Mouse (Mus musculus) lung, adult 18-20 months (tissue): ENCODE data around the gene Sema3b.

ENCODE experiments used
- DNase-seq, 2 experiments: peaks; one replicate each; pipeline ENCODE4 v3.0.0; 2022; ENCODE audit warnings: mixed read lengths in 2 of 2

Gene Sema3b

GRCm38 (mm10) chr9:107612191-107612944 is 3.3 kb upstream of the Sema3b start:
- peak; percentile 98 to 99 for DNase-seq

- DNase-seq, result no peak
Observed at GRCm38 (mm10) chr9:107611456-107612190, 2.6 kb upstream of the Sema3b start.

DNA sequence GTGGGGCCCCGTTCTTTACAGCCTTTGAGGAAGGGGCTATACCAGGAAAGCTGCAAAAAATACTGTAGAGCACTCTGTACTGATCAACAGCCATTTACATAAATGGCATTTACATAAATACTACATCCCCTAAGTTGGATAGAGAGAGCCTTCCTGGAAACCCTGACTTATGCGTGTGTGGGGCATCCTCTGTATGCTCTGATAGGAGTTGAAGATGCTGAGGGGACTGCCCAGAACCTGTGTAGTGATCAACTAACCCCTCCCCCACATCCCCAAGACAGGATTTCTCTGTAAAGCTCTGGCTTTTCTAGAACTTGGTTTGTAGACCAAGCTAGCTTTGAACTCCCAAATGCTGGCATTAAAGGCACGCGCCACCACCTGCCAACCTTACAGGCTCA is 403 bp upstream of the Sema3b start:
- no peak for DNase-seq

- DNase-seq, result no peak
Observed at GRCm38 (mm10) chr9:107607653-107608245, 1.3 kb downstream of the Sema3b start.

GRCm38 (mm10) chr9:107607036-107607435 is 2.0 kb downstream of the Sema3b start:
- no peak for DNase-seq

GRCm38 (mm10) chr9:107606591-107606990 is 2.4 kb downstream of the Sema3b start:
- DNase-seq, result peak in 1 of 2 experiments; percentile 70

GRCm38 (mm10) chr9:107605041-107605661 is 3.9 kb downstream of the Sema3b start:
- DNase-seq, result peak; percentile 71 to 83

- no peak for DNase-seq
Observed at GRCm38 (mm10) chr9:107603251-107603650, 5.8 kb downstream of the Sema3b start.

DNA sequence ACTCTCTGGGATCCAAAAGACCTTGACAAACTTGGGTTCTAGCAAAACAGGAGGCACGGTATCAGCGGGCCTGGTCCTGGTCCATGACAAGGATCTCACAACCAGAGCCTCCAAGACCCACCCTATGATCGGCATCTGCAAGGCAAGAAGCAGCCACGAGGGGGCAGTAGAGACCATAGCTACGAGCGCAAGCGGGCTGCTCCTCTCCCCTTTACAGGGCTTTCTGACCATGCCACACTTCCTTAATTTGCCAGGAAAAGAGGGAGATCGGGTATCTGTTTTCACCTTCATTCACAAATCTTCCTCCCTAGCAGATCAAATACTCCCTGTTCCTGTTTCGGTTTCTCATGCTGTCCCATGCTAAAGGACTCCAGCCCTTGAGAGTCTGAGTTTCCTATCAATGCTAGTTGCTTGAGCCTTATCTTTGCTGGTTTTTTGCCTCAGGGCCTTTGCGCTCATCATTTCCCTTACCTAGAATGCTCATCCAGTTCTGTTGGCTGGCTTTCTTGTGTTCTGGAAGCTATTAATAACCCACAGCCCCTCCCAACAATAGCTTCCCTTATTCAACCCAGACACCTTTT is 6.9 kb downstream of the Sema3b start:
- DNase-seq, result peak; percentile 88 to 93

DNA sequence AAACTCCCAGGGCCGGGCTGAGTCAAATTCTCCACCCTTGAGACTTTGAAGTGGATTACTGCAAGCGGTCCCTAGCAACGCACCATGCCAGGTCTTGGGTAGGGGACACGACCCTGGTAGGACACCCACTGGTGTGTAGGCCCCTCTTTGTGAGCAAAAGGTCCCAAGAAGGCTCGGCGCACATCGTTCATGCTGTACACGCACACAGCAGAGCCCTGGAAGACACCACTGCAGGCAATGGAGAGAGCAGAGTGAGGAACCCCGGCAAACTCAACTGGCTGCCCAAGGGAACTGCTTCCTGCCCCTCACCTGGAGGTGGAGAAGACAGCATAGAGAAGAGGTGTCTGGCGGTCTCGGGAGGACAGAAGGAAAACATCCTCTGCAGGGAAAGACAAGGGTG is 7.8 kb downstream of the Sema3b start:
- no peak for DNase-seq

DNA sequence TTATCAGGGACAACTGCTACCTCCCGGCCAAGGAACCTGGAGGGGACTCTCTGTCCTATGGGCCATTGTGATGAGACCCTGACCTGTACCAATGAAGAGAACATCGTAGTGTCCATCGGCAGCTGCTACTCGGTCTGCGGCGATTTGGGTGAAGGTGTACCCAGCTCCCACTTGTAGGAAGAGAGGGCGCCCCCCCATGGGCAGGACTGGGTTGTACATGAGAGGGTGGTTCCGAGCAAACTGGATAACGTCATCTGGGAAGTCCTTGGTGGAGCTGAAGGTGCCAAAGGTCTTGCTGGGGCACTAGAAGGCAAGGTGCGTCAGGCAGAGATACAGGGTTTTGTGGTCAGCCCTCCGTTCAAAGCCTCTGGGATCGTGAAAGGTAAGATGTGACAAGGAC is 8.3 kb downstream of the Sema3b start:
- DNase-seq, result no peak

GRCm38 (mm10) chr9:107599842-107600241 is 9.2 kb downstream of the Sema3b start:
- no peak for DNase-seq

DNA sequence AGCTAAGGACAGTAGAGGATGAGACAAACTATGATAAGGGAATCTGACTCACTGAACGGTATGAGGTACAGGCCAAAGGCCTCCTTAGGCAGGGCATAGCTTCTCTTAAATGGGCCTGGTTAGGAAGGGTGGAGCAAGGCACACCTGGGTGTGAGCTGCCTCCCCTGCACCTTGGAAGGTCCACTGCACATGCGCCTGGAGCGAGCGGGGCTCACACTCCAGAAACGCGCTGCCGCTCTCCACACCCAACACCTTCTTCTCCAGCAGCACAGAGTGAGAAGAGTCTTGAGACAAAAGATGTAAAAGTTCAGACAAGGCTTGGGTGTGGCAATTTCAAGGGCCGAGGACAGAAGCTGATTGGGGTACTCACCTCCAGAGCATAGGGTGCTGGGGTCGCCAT is 9.6 kb downstream of the Sema3b start:
- no peak for DNase-seq

GRCm38 (mm10) chr9:107598385-107598784 is 10.6 kb downstream of the Sema3b start:
- no peak for DNase-seq

GRCm38 (mm10) chr9:107596619-107597569 is 12.1 kb downstream of the Sema3b start:
- no peak for DNase-seq

GRCm38 (mm10) chr9:107594281-107595062 is 14.6 kb downstream of the Sema3b start:
- DNase-seq, result no peak

GRCm38 (mm10) chr9:107593101-107593976 is 15.7 kb downstream of the Sema3b start:
- no peak for DNase-seq

DNA sequence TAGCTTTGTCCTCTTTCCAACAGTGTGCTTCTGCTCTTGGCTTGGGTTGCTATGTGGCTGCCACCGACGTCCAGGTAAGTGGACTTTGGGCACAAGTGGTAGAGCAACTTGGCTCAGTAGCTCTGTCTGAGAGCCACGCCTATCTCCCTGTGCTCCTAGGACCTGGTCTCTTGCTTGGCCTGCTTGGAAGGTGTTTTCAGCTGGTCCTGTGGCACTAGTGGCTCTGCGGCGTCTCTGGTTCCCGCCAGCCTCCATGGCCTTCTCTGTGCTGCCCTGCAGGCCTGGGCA is 18.3 kb downstream of the Sema3b start:
- peak in 1 of 2 experiments; percentile 71 for DNase-seq

GRCm38 (mm10) chr9:107590058-107590772 is 18.8 kb downstream of the Sema3b start:
- peak; percentile 89 to 93 for DNase-seq
